Mouse (Mus musculus) stomach, embryonic 14.5 days (tissue): ENCODE measurements at regions not wholly inside any gene's neighbourhood (a gene's known extent, or its start where the extent isn't known, plus 50 kb on each side); places are given as distances from the start of the nearest gene placed in this dataset.

Experiments
- ATAC-seq: fragments of 200-750 bp; cut with Nextera tagmentation; 2 replicates; pipeline ENCODE4 v1.8.0; 2017; ENCODE audit warnings: low read depth, moderate TSS enrichment; ENCODE audit not compliant: insufficient number of reproducible peaks, insufficient read depth, low FRiP score
- H3K27ac ChIP-seq: fragments of 300-500 bp; sonication (generic); 2 replicates; pipeline ENCODE4 v1.5.1; 2014; ENCODE audit warnings: mild to moderate bottlenecking, low read length, moderate library complexity, mixed read lengths
- H3K27me3 ChIP-seq: fragments of 300-500 bp; sonication (generic); 2 replicates; pipeline ENCODE4 v1.6.1; 2014; ENCODE audit warnings: low read length, control low read depth, mixed read lengths; ENCODE audit not compliant: control insufficient read depth, insufficient read depth
- H3K36me3 ChIP-seq: fragments of 300-500 bp; sonication (generic); 2 replicates; pipeline ENCODE4 v1.6.1; 2014; ENCODE audit warnings: mild to moderate bottlenecking, control low read depth, low read length, moderate library complexity, mixed read lengths; ENCODE audit not compliant: control insufficient read depth, insufficient read depth
- H3K4me1 ChIP-seq: fragments of 300-500 bp; sonication (generic); 2 replicates; pipeline ENCODE4 v1.6.1; 2014; ENCODE audit warnings: low read length, control low read depth, mixed read lengths; ENCODE audit not compliant: control insufficient read depth, insufficient read depth
- H3K4me2 ChIP-seq: fragments of 300-500 bp; sonication (generic); replicated peaks from 2 replicates; pipeline ENCODE4 v1.6.1; 2014; ENCODE audit warnings: low read depth, low read length, control low read depth
- H3K4me3 ChIP-seq: fragments of 300-500 bp; sonication (generic); 2 replicates; pipeline ENCODE4 v1.5.1; 2014; ENCODE audit warnings: low read depth, low read length, control low read depth
- H3K9ac ChIP-seq: fragments of 300-500 bp; sonication (generic); replicated peaks from 2 replicates; pipeline ENCODE4 v1.6.1; 2014; ENCODE audit warnings: low read depth, mild to moderate bottlenecking, control low read depth, low read length, moderate library complexity, mixed read lengths
- H3K9me3 ChIP-seq: fragments of 300-500 bp; sonication (generic); 2 replicates; pipeline ENCODE4 v1.6.1; 2016; ENCODE audit warnings: low read depth, low read length, control low read depth; ENCODE audit not compliant: control insufficient read depth
- WGBS: fragments of 180-500 bp; shearing (Covaris S2); extraction: QIAGEN DNeasy Blood & Tissue Kit; methylation state at CpG from one replicate; pipeline ENCODE4 v1.1.7; 2014; 5-methylcytosine and 5-hydroxymethylcytosine counted together

DNA sequence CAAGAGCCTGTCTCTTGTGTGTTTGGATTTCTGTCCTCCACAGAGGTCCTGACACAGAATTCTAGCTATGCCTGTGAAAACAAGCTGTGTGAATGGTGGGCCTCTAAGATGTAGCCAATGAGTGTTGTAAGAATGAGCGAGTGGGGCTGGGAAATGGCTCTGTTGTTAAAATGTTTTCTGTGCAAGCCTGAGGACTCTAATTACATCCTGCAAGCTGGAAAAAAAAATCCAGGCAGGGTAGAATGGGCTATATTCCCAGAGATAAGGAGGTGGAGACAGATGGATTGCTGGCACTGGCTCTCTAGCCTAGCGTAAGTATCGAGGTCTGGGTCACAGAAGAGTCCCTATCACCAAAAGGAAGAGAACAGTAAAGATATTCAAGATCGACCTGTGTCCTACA lies 731.5 kb upstream of the Adgrl2 start:
- Histone ChIP-seq H3K9ac (no peak overlapping the region), H3K27me3 (no peaks in the 10 kb centered on the region), H3K9me3 (no peaks in the 10 kb centered on the region), H3K27ac (no peak overlapping the region), H3K4me2 (no peak overlapping the region), H3K4me1 (no peaks in the 10 kb centered on the region), H3K4me3 (no peak overlapping the region), H3K36me3 (no peaks in the 10 kb centered on the region)
- ATAC-seq = no peak
- 69% methylated on average over 4 of the region's 4 CpGs for WGBS

DNA sequence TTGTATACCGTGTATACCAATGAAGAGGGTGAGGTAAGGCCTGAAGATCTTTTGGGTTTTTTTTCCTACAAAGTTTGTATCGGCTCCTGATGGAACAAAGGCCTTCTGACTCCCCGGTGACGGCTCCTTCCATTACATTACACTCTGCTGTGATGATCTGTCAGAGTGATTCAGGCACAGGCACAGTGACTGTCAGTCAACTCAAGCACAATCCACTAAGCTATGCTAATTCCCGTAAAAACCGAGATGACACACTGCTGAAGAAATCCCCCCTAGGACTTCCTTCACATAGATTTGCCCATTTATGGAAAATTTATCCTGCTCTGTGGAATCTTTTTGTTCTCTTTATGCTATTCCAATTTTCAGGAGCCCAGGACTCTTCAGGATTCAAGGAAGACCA lies 730.0 kb upstream of the Adgrl2 start:
- no peaks in the 10 kb centered on the region for H3K9me3 ChIP-seq
- H3K36me3 ChIP-seq = no peaks in the 10 kb centered on the region
- no peak for ATAC-seq
- H3K27ac ChIP-seq = no peak overlapping the region
- no peaks in the 10 kb centered on the region for H3K27me3 ChIP-seq
- H3K9ac ChIP-seq = no peak overlapping the region
- no peak overlapping the region for H3K4me3 ChIP-seq
- no peaks in the 10 kb centered on the region for H3K4me1 ChIP-seq
- no peak overlapping the region for H3K4me2 ChIP-seq
- 81% methylated on average over 6 of the region's 6 CpGs for WGBS

DNA sequence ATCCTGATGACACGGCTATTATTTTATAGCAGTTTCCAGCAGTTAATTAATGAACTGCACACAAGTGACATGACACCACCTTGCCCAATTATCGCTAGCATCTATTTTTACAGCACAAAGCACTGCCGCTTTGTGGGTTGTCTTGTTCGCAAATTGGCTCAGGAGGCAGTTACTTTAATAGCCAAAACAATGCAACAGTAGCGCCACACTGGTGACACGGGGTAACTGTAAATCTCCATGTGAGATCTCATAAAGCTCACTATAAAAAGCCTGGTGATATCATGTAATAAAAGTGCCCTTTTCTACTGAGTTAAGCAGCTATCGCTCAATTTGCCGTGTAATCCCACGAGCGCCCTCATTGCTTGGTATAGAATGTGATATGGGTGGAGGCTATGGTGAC lies 715.4 kb upstream of the Adgrl2 start:
- Histone ChIP-seq H3K27me3 (no peaks in the 10 kb centered on the region), H3K4me1 (no peaks in the 10 kb centered on the region), H3K4me3 (no peak overlapping the region), H3K9ac (no peak overlapping the region), H3K9me3 (no peaks in the 10 kb centered on the region), H3K4me2 (no peak overlapping the region), H3K36me3 (no peaks in the 10 kb centered on the region), H3K27ac (no peak overlapping the region)
- 92% methylated on average over 10 of the region's 10 CpGs for WGBS
- no peak for ATAC-seq

DNA sequence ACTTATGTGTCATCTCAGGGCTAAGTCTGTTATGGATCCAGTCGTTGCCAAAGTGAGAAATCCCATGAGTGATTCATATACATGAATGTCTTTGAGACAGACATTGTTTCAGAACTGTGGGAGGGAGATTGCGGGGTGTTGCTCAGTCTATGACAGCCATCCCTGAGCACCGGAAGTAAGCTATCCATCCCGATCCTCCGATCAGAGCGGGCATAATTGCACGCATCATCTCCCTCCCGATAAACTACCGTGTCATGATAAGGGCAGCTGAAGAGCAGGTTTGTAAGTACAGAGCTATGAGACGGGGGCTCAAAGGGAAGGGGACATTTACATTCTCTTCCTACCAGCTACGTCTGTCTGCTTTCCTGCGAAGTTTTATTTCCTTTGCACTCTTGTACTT lies 715.0 kb upstream of the Adgrl2 start:
- no peak overlapping the region for H3K9ac ChIP-seq
- no peak overlapping the region for H3K27ac ChIP-seq
- no peak overlapping the region for H3K4me2 ChIP-seq
- H3K9me3 ChIP-seq = no peaks in the 10 kb centered on the region
- H3K36me3 ChIP-seq = no peaks in the 10 kb centered on the region
- no peaks in the 10 kb centered on the region for H3K27me3 ChIP-seq
- ATAC-seq = no peak
- no peaks in the 10 kb centered on the region for H3K4me1 ChIP-seq
- 87% methylated on average over 12 of the region's 12 CpGs for WGBS
- no peak overlapping the region for H3K4me3 ChIP-seq

DNA sequence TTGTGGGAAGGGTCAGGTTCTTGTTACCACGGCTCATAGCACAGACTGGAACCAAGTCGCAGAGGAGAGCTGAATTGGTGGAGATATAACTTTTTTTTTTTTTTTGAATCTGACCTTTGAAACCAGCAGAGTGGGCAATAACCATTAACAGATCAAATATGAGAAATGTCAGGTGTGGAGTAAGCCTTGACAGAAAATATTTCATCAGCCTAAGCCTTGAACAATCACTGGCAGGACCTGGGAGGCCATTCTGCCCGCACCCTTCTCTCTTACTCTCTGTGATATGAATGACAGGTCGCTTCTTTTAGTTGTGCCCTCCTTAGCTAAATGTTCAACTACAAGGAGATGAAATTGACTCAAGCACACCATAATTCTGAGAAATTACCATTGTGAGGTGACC lies 714.1 kb upstream of the Adgrl2 start:
- Histone ChIP-seq H3K27me3 (no peaks in the 10 kb centered on the region), H3K27ac (no peak overlapping the region), H3K4me2 (no peak overlapping the region), H3K9me3 (no peaks in the 10 kb centered on the region), H3K36me3 (no peaks in the 10 kb centered on the region), H3K9ac (no peak overlapping the region), H3K4me3 (no peak overlapping the region), H3K4me1 (no peaks in the 10 kb centered on the region)
- WGBS = 85% methylated on average over 4 of the region's 4 CpGs
- no peak for ATAC-seq

DNA sequence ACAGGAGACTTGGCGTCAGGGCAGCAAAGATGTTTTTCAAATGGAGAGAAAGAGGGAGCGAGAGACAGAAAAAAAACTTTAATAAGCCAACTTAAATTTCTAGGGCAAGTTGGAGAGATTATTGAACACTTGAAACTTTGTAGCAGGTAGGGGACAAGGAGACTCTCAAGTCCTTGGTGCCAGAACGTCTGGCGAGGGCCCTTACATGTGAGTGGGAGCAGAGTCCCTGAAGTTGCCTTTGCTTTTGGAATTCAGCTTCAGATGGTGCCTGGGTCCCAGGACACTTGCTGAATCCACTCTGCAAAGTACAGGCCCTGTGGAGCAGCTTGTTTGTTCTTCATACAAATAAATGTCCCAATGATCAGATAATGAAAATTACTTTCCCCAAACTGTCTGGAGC lies 693.2 kb upstream of the Adgrl2 start:
- no peak for ATAC-seq
- H3K27ac ChIP-seq = no peak overlapping the region

DNA sequence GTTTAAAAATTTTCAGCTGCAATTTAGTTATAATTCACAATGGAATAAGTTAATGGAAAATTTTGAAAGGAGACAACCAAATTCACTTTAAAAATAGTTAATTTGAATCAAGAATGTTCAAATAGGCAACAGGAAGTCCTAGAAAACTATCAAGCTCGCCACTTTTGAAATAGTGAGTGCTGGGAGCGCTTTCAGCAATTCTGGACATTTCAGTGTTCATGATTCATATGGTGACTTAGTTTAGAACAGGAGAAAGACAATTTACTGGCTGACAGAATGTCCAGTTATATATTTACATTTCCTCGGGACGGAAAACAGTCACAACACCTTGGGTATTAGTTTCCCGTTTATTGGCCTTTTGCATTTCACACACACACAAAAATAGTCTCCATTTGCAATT lies 691.9 kb upstream of the Adgrl2 start:
- no peaks in the 10 kb centered on the region for H3K27me3 ChIP-seq
- H3K4me2 ChIP-seq = no peak overlapping the region
- no peaks in the 10 kb centered on the region for H3K36me3 ChIP-seq
- H3K4me3 ChIP-seq = no peak overlapping the region
- WGBS = 75% methylated on average over 5 of the region's 5 CpGs
- ATAC-seq = no peak
- H3K4me1 ChIP-seq = no peaks in the 10 kb centered on the region
- no peaks in the 10 kb centered on the region for H3K9me3 ChIP-seq
- H3K27ac ChIP-seq = no peak overlapping the region
- no peak overlapping the region for H3K9ac ChIP-seq

More for the DNA sequence above, 693.2 kb upstream of the Adgrl2 start:
- Histone ChIP-seq H3K9me3 (no peaks in the 10 kb centered on the region), H3K4me2 (no peak overlapping the region), H3K27me3 (no peaks in the 10 kb centered on the region), H3K36me3 (no peaks in the 10 kb centered on the region), H3K9ac (no peak overlapping the region), H3K4me3 (no peak overlapping the region), H3K4me1 (no peaks in the 10 kb centered on the region)
- 83% methylated on average over 4 of the region's 4 CpGs for WGBS

DNA sequence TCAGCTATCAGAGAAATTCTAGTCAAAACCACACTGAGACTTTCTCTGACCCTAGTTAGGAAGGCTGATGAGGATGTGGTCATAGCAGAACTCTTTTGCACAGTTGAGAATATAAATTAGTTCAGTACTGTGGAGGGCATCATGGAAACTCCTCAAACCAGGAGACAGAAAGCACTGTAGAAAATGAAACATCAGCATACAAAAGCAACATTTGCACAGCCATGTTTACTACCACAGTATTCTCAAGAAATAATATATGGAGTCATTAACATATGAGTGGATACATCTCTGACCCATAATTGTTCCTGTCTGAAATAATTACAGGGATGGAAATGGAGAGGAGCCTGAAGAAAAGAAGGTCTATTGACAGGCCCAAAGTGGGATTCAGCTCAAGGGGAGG lies 683.6 kb upstream of the Adgrl2 start:
- Histone ChIP-seq H3K27ac (no peak overlapping the region), H3K4me3 (no peak overlapping the region), H3K4me2 (no peak overlapping the region), H3K9ac (no peak overlapping the region), H3K4me1 (no peaks in the 10 kb centered on the region), H3K9me3 (no peaks in the 10 kb centered on the region), H3K36me3 (no peaks in the 10 kb centered on the region), H3K27me3 (no peaks in the 10 kb centered on the region)
- no peak for ATAC-seq

DNA sequence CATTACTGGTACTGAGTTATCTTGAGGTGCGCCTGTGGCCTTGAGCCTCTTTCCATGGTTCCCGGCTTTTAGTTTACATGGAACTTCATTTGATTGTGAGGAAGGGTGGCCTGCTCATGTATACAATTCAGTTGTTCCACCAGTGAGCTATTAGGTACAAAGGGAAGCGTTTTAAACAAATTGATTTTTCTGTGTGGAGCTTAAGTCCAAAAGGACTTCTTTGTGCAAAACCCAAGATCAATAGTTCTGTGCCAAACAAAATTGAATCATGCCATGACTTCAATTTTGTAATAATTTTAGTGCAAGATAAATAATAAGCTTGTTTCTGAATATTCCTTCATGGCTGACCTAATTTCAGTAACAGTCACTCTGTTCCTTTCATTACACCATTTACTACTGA lies 674.3 kb upstream of the Adgrl2 start:
- WGBS = 72% methylated on average over 3 of the region's 3 CpGs
- no peaks in the 10 kb centered on the region for H3K27me3 ChIP-seq
- no peak overlapping the region for H3K4me3 ChIP-seq
- H3K27ac ChIP-seq = no peak overlapping the region
- H3K4me2 ChIP-seq = no peak overlapping the region
- H3K4me1 ChIP-seq = no peaks in the 10 kb centered on the region
- no peaks in the 10 kb centered on the region for H3K9me3 ChIP-seq
- ATAC-seq = no peak
- no peaks in the 10 kb centered on the region for H3K36me3 ChIP-seq
- no peak overlapping the region for H3K9ac ChIP-seq
